Mouse (Mus musculus): ENCODE data around the gene Barx1. TPM values are rescaled to one million over a fixed set of nuclear protein-coding genes. Genes with fewer than 3 reads are reported as not detected.

Barx1 gene
- polyA plus RNA-seq (2012; rRNA removed): not detected in 2 replicates

DNA sequence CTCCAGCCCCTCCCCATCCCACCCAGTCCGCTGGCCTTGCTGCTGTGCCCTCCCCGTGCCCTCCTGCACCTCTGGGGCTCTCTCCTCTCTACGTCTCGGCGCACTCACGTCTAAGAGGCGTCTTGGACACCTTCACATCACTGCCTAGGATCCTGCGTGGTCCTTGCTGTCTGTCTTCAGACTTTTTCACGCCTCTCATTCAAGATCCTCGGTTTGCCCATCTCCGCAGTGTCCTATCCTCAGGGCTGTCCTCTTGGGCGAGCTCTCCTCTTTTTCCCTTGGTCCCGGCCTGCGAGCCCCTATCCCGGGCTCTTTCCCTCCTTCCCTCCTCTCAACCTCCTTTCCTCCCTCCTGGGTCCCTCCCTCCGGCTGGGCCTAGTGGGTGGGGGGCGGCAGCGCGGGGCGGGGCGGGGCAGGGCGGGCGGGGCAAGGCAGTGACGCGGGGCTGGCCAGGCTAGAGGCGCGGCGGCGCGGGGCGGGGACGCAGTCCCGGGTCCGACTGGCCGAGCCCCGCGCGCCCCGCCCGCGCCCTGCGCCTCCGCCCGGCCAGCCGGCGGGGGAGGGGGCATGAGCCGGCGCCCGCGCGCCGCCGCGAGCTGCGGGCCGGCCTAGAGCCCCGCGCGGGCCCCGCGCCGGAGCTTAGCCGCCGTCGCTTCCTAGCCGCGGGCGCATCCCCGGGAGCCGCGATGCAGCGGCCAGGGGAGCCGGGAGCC is at the start of gene Barx1:
TSS of gene Barx1 (plus strand) at position 568 of the 713 bp plus-strand sequence.
- no peak for DNase-seq (ENCODE audit: low spot score)

DNA sequence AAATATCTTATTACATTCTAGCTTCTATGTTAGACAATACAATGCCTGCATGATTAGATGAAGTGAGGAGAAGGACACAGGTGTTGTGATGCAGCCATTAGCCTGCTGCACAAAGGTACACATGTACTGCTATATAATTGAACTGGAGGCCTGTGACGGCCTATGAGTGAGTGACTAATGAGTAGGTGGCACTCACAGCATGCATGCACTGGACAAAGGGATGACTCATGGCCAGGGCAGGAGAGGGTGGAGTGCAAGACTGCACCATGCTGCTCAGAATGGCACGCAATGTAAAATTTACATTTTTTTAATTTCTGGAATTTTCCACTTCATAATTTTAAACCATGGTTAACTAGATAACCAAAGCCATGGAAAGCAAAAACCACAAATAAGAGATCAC is 48.3 kb upstream of the Barx1 start:
- DNase-seq (ENCODE audit: low spot score): no peak

GRCm38 (mm10) chr13:48617774-48618173 is 45.0 kb upstream of the Barx1 start:
- no peak for DNase-seq (ENCODE audit: low spot score)

GRCm38 (mm10) chr13:48618890-48619289 is 43.9 kb upstream of the Barx1 start:
- DNase-seq (ENCODE audit: low spot score): no peak

GRCm38 (mm10) chr13:48624968-48625398 is 37.8 kb upstream of the Barx1 start:
- DNase-seq (ENCODE audit: low spot score): no peak

DNA sequence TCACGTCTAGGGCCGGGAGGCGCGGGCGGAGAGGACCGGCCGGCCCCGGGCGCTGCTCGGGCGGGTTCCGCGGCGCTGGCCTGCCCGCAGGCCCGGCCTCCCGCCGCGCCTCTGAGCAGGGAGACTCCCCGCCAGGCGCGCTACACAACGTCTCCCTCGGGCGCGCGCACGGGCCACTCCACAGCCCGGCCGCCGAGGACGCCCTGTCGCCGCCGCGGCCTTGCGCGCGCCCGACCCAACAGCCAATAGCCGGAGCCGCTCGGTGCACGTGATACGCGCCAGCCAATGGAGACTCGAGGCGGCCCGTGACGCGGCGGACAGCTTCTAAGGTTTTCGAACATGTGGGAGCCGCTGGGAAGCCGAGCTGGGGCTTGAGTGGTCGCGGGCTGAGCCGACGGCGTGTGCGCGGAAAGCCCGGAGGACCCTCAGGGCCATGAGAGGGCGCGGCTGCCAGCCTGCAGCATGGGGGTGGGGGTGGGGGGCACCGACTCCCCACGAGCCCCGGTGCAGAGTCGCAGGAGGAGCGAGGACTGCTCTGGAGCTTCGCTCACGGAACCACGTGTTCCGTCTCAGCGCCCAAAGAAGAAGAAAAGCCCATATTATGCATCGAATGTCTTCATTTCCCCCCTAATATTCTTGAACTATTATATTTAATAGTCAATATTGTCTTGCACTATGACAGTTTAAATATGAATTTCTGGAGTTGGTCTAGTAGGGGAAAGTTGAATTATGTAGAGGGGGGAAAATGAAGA is 37.2 kb upstream of the Barx1 start, which contains the start of gene Ptpdc1:
TSS of gene Ptpdc1 (minus strand) at position 232 of the 752 bp plus-strand sequence.
- DNase-seq (ENCODE audit: low spot score): peak; percentile 97

GRCm38 (mm10) chr13:48631691-48632090 is 31.1 kb upstream of the Barx1 start:
- DNase-seq (ENCODE audit: low spot score): no peak

DNA sequence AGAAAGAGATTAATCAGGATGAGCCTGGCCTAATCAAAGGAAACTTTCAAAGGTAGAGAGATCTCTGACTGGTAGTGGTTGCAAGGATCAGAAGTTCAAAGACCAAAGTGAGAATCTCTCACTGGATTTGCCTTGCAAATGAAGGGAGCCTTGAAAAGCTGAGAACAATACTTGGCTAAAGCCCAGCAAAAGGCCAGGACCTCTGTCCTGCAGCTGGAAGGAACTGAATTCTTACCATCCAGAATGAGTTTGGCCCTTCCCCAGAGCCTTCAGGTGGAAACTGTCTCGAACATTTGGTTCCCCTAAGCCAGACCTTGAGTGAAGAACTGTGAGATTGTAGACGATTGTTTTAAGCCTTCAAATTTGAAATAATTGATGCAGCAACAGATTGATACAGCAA is 25.1 kb upstream of the Barx1 start:
- DNase-seq (ENCODE audit: low spot score): no peak

GRCm38 (mm10) chr13:48639570-48639969 is 23.2 kb upstream of the Barx1 start:
- DNase-seq (ENCODE audit: low spot score): no peak

DNA sequence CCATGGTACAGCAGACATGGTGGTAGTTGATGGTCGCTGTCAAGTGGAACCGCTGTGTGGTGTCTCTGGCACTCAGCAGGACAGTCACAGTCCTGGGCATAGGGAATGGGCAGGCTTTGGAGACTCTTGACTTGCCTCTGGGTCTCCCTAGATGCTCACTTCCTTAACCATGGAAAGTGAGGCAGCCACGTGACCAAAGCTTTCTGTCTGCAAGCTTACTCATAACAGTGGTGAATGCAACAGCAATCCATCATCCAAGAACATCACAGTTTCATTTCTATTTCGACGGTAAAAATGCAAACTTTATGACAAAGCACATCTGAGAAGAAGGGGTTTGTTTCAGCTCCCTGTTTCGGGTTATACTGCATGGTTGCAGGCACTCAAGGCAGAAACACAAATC is 19.7 kb upstream of the Barx1 start:
- DNase-seq (ENCODE audit: low spot score): no peak

GRCm38 (mm10) chr13:48643991-48644390 is 18.8 kb upstream of the Barx1 start:
- no peak for DNase-seq (ENCODE audit: low spot score)

DNA sequence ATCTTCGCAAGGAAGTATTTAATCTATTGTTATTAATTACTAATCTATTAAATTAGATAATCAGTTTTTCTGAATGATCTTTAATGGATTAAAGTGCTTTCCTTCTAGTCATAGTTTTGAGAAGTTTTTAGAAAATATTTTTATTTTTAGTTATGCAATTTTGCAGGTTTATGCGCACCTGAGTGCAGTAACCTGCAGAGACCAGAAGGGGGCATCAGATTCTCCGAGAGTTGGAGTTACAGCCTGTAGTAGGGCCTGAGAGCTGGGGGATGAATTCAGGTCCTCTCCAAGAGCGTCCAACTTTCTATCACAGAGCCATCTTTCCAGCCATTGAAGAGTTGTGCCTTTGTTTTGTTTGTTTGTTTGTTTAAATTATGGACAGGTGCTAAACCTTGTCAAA is 16.1 kb upstream of the Barx1 start:
- no peak for DNase-seq (ENCODE audit: low spot score)

GRCm38 (mm10) chr13:48650615-48651014 is 12.2 kb upstream of the Barx1 start:
- no peak for DNase-seq (ENCODE audit: low spot score)

- no peak for DNase-seq (ENCODE audit: low spot score)
Observed at GRCm38 (mm10) chr13:48651132-48652065, 11.4 kb upstream of the Barx1 start.

DNA sequence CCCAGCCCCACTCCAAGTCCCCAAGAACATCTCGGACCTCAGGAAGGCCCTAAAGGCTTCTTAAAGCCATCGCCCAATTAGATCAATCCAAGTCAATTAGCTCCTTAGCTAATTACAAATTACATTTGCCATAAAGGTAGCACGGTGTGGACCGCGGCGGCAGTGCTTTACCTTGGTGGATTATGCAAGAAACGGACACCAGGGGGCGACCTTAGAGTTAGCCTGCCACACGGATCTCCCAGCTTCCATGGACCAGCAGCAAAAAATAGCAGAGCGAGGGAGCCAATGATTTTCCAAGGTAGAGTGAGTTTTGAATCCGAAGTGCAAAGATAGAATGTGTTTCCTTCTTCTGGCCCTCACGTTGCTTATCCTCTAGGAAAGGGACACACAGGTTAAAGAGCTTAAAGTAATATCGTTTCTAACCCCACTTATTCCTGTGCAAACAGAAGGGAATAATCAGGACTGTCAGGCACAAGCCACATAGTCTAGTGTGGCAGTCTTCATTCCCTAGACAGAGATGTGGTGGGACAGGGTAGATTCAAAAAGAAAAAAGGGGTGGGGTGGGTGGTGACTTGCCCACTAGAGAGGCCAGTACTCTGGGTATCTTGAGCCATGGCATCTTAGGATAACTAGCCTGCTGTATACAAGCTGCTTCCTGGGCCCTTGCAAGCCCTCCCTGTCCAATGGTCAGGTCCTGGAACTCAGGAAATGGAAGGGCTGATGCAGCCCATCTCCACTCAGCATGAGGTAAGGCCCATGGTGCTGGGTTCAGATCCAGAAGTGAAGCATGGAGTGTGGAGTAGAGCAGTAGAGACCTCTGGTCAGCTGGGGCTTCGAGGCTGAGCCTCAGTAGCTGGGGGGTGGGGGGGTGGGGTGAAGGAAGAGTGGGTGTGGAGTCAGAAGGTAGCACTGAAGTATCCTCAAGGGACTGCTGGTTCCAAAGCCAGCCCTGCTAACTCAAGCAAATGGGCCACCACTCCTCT is 8.7 kb upstream of the Barx1 start:
- no peak for DNase-seq (ENCODE audit: low spot score)

- DNase-seq (ENCODE audit: low spot score): no peak
Observed at GRCm38 (mm10) chr13:48655637-48656036, 7.2 kb upstream of the Barx1 start.

GRCm38 (mm10) chr13:48657791-48658190 is 5.0 kb upstream of the Barx1 start:
- no peak for DNase-seq (ENCODE audit: low spot score)

- DNase-seq (ENCODE audit: low spot score): no peak
Observed at GRCm38 (mm10) chr13:48658588-48659253, 4.1 kb upstream of the Barx1 start.

DNA sequence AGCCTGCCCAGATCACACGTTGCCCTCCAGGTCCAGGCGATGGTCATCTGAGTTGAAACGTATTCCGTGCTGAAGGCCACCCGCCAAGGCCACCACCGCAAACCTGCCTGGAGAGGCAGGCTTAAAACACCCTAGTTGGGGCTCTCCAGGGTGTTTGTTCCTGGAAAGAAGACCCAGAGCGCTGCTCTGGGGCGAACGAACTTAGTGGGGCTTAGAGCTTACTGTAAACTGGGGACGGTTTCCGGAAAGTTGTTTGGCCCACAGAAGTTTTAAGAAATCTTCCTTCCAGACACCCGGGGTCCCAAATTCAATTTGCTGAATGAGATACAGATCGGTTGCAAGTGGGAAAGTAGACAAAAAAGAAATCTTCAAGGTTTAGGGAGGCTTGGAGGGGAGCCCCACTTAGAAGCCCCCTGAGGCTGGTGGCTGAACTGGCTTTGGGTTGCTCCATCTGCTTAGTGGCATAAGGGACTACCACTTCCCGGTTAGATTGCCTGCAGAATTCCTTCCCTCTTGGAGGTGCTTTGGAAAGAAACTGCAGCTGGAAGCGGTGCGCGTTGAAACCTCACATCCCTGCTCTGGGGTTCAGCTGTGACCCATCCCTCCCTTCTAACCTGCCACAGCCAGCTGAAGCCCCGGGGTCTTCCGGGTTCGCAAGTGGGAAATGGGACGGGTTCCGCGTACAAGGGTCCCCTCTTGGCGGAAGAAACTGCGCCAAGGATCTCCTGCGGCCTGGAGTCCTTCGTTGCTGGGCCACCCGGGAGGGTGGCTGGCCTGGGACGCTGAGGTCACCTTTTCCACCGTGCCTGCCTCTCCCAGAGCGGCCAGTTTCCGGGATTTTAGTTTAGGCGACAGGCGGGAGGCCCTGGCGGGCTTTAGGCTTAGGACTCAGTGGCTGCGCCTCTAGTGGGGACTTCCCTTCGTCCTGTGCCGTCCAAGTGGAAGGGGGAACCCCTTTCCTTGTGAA is 3.3 kb upstream of the Barx1 start:
- DNase-seq (ENCODE audit: low spot score): no peak
